Mouse (Mus musculus): Measurements from ENCODE around the gene Vdr.

The Vdr gene

DNA sequence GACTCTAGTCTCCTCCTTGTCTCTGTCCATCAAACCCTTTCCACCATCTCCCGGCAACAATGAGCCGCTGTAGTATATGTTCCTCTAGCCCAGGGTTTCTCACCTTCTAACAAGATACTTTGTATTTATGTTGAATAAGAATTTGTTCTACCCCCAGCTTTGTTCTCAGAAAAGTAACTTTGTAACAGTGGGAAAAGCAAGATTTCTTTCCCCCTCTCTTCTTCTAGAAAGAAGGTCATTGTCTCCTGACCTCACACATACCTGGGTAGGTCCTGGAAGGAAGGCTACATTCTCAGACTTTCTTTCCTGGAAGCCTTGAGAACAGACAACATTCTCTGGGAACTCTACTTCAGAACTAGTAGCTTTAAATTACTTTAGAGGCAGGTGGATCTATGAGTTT lies at the start of gene Vdr:
Vdr (minus strand) TSS at position 101 of the 400 bp plus-strand sequence.
- no peak for DNase-seq (ENCODE audit: low spot score)

DNA sequence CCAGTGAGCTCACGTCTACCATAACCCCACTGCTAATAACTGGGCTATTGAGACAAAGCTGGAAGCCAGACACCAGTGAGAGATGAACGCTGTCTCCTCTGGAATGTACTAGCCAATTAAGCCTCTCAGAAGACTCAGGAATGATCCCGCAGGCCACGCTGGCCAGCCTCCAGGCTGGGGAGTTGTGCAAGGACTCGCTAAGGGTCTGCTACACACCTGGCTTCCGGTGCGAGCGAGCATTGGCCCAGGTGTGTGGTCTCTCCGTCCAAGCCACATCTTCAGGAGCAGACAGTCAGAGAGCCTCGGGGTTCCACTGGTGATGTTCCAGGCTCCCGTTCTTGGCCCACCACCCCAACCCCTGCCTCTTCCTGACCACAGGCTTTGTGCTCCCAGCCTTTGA lies 46.0 kb upstream of the Vdr start:
- DNase-seq (ENCODE audit: low spot score), result no peak

DNA sequence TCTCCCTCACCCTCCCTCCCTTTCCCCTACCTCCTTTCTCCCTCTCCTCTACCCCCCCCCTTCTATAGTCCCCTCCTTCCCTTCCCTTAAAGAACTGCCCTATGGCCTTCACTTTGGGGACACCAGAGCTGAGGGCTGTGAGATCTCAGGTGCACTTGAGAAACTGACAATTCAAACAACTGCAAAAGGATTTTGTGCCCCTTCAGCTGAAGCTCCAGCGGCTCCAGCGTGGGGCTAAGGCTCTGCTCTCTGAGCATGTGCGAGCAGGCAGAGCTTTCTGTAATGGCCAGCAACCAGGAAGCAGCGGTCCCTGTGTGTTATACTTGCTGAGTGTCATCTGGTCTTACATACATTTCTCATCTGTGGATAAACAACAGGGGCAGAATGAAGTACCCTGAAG lies 45.3 kb upstream of the Vdr start:
- no peak for DNase-seq (ENCODE audit: low spot score)

DNA sequence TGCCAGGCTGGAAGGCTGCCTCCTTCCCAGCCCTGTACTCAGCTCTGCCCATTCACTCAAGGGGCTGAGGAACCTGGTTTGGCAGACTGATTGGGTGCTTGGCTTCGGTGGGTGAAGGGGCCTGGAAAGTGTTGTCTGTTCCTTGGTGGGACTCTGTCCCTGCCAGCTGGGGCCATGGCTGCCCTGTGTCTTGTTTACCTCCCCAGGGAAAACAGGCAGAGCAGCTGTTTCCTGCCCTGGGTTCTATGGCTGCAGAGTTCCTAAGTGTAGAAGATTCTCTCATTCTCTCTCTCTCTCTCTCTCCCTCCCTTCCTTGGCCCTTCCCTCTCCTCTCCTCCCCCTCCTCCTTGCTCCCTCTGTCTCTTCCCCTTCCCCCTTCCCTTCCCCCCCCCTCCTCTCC lies 44.9 kb upstream of the Vdr start:
- no peak for DNase-seq (ENCODE audit: low spot score)

DNA sequence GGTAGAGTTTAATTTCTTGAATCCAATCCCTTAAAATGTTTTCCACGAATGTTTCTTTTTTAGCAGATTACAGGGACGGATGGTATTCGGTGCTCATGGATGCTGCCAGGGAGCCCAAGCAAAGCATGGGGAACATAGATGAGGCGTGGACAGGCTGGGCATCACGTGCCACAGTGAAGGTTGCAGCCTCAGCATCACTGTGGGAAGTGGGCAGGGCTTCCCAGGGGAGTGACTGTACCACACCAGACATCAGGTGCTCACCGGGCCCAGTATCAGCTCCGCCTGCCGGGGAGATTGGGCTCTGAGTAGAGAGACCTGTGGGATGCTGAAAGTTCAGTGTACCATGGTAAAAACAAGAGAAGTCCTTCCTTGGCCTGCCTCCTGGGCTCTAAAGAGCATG lies 44.2 kb upstream of the Vdr start:
- no peak for DNase-seq (ENCODE audit: low spot score)

DNA sequence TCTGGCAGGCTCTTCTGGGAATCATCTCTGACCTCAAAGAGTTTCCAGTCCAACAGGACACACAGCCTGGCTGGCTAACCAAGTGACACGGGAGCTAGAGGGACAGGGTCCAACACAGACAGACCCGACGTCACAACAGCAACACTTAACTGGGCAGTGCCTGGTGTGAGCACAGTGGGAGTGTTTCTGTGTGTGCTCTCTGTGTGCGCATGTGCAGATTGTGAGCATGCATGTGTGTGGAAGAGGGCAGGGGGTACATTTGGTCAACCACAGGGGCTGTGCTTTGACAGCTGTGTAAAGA lies 42.4 kb upstream of the Vdr start:
- DNase-seq (ENCODE audit: low spot score), result no peak

GRCm38 (mm10) chr15:97952137-97952888 lies 41.9 kb upstream of the Vdr start:
- DNase-seq (ENCODE audit: low spot score), result peak; percentile 50

GRCm38 (mm10) chr15:97950240-97950639 lies 39.8 kb upstream of the Vdr start:
- DNase-seq (ENCODE audit: low spot score), result no peak

DNA sequence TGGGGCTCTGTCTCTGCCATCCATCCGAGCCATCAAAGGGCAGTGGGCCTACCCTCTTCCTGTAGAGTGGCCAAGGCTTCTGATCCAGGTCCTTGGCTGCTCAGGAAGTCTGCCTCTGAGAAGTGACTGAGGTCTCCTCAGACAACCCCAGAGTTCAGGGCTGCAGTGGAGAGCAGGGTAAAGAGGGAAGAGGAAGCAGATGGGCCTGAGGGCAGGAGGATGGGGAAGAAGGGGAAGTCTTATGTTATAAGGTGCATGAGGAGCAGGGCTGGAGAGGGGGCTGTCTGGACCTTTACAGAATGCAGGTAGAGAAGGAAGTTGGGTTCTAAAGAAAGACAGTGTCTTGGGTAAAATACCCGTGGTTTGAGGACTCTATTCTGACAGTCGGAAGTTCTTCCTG lies 39.3 kb upstream of the Vdr start:
- no peak for DNase-seq (ENCODE audit: low spot score)

GRCm38 (mm10) chr15:97948720-97949119 lies 38.3 kb upstream of the Vdr start:
- DNase-seq (ENCODE audit: low spot score), result no peak

GRCm38 (mm10) chr15:97945656-97946315 lies 35.4 kb upstream of the Vdr start:
- DNase-seq (ENCODE audit: low spot score), result no peak

- no peak for DNase-seq (ENCODE audit: low spot score)
These were observed 34.6 kb upstream of the Vdr start for GRCm38 (mm10) chr15:97944919-97945574.

DNA sequence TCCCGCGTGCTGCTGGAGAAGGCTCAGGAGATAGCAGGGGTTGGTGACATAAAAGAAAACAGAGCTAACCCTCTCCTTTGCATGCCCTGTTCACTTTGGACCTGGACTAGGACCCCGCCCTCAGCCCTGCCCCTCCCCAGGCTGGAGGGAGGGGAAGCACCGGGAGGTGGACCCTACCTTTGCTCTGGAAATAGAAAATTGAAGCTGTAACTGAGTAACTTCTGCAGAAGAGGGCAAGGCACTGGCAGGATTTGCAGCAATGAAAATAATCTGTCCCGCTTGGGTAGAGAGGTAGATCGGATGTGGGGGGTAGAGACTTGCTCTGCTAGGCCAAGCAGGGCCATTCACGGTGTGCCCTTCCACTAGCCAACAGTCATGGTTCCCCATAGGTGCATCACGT lies 32.9 kb upstream of the Vdr start:
- DNase-seq (ENCODE audit: low spot score), result no peak

GRCm38 (mm10) chr15:97942538-97942937 lies 32.1 kb upstream of the Vdr start:
- no peak for DNase-seq (ENCODE audit: low spot score)

- DNase-seq (ENCODE audit: low spot score), result no peak
These were observed 30.9 kb upstream of the Vdr start for GRCm38 (mm10) chr15:97941306-97941705.

DNA sequence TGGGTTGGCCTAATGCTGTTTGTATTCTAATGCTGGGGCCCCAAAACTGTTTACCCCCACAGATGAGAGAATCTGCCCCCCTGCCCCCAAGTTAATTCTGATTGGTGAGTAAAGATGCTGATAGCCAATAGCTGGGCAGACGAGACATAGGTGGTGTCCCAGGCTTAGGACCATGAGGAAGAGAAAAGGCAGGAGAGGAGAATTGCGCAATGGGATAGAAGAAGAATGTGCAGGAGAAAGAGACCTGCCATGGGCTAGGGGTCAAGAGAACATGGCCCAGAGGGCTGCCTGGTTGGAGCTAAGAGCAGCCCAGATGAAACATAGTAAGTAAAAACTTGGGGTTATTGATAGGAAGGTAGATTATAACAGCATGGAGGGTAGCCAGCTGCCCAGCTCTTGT lies 29.7 kb upstream of the Vdr start:
- DNase-seq (ENCODE audit: low spot score), result no peak

GRCm38 (mm10) chr15:97938580-97938979 lies 28.1 kb upstream of the Vdr start:
- DNase-seq (ENCODE audit: low spot score), result no peak

DNA sequence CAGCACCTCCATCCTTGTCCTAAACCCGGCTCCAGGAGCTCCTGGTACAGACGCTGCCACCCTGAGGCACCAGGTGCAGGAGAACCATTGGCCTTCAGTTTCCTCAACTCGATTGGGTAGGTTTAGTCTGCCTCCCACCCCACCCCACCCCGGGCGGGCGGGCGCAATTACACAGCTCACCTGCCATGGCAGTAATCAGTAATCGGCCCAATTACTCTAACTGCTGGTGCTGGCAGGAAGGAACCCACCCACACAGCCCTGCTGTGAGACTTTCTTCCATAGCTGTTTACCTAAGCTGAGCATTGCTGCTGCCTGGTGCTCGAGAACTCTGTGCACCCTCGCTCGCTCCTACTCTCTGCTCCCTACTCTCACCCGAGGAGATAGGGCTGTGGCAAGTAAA lies 22.0 kb upstream of the Vdr start:
- no peak for DNase-seq (ENCODE audit: low spot score)

DNA sequence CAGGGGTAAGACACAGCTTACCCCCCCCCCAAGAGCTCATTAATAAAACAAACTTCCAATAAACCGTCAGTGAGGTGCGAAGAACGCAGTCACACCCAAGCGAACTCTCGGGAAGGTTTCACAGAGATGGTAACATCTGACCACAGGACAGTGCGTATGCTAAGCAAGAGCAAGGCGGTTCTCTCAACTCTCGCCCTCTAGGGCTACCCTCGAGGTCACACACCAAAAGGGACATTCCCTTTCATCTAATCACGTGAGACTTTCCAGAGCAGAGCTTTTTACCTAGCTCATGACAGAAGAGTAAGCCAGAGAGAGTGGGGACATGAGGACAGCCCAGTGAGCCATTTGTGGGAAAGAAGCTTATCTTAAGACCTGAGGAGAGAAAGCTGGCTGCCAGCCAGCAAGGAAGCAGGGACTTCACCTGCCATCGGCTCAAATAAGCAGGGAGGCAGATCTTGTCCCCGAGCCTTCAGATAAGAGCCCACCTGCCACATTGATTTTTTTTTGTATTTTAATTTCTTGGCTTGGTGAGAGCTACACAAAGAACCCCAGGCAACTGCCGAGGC lies 18.9 kb upstream of the Vdr start:
- no peak for DNase-seq (ENCODE audit: low spot score)

GRCm38 (mm10) chr15:97927821-97928220 lies 17.4 kb upstream of the Vdr start:
- DNase-seq (ENCODE audit: low spot score), result no peak

- DNase-seq (ENCODE audit: low spot score), result no peak
These were observed 16.6 kb upstream of the Vdr start for GRCm38 (mm10) chr15:97927018-97927417.

DNA sequence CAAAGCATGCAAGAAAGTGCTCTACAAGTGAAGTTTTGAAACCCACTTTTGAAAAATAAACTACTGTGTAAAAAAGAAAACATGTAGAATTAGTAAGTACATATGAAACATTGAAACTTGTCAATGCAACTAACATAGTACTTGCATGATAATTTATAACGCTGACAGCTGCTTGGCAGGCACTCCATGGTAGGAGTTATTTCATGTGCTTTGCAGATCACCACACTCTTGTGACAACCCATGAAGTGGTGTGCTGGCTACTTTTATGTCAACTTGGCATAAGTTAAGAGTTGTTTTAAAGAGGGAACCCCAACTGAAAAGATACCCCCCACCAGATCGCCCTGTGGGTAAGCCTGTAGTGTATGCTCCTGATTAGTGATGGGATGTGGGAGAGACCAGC lies 12.0 kb upstream of the Vdr start:
- no peak for DNase-seq (ENCODE audit: low spot score)

- no peak for DNase-seq (ENCODE audit: low spot score)
These were observed 11.4 kb upstream of the Vdr start for GRCm38 (mm10) chr15:97921796-97922195.
